Mouse (Mus musculus) CH12.LX (cell line): ENCODE measurements around the gene Phc2. TPM values are rescaled to one million over a fixed set of nuclear protein-coding genes. Genes with fewer than 3 reads are reported as not detected.

Source experiments
- DNase-seq: peaks from one replicate; pipeline ENCODE4 v3.0.0-alpha.2; 2013; ENCODE audit errors: extremely low read depth
- H3K27ac ChIP-seq: 2 replicates; pipeline ENCODE4 v1.5.1; 2012; ENCODE audit warnings: low read depth, mild to moderate bottlenecking, control low read depth, moderate library complexity; ENCODE audit not compliant: insufficient read depth
- H3K27me3 ChIP-seq: replicated peaks from 2 replicates; pipeline ENCODE3; 2012; ENCODE audit warnings: inconsistent platforms
- H3K36me3 ChIP-seq, 2 experiments: replicated peaks in 1 of 2; 2 replicates each; pipeline versions ENCODE3 to v1.6.1; 2012; ENCODE audit warnings: inconsistent platforms in 1 of 2, low read length in 1 of 2, mild to moderate bottlenecking in 1 of 2, mixed read lengths in 1 of 2, moderate library complexity in 1 of 2; ENCODE audit not compliant: control insufficient read depth in 1 of 2, insufficient read depth in 1 of 2
- H3K4me1 ChIP-seq, 2 experiments: 2 replicates each; pipeline ENCODE4 v1.6.1; 2012; ENCODE audit warnings: inconsistent platforms in 1 of 2, moderate library complexity in 1 of 2; ENCODE audit not compliant: insufficient read depth in 2 of 2, control insufficient read depth in 1 of 2
- H3K4me2 ChIP-seq: 2 replicates; pipeline ENCODE4 v1.6.1; 2012; ENCODE audit warnings: low read depth, mild to moderate bottlenecking, control low read depth; ENCODE audit not compliant: poor library complexity, insufficient read depth, severe bottlenecking
- H3K4me3 ChIP-seq, 3 experiments: fragments of 150-350 bp in 1 of 3; sonication (generic) in 1 of 3; replicated peaks in 1 of 3; 2 replicates each; pipeline versions ENCODE3 to v1.5.1; 2011 to 2012; ENCODE audit warnings: low read depth in 2 of 3, low read length in 2 of 3, mild to moderate bottlenecking in 2 of 3, moderate library complexity in 2 of 3, control low read depth in 1 of 3, improper control_type of control experiment in 1 of 3, inconsistent platforms in 1 of 3, mixed read lengths in 1 of 3; ENCODE audit not compliant: poor library complexity in 1 of 3
- H3K79me2 ChIP-seq: replicated peaks from 2 replicates; pipeline ENCODE4 v1.6.1; 2012; ENCODE audit warnings: mild to moderate bottlenecking, moderate library complexity; ENCODE audit not compliant: control insufficient read depth, poor library complexity, insufficient read depth, severe bottlenecking; ENCODE audit errors: extremely low read depth
- H3K9ac ChIP-seq: 2 replicates; pipeline ENCODE4 v1.6.1; 2012; ENCODE audit warnings: low read depth, mild to moderate bottlenecking, control low read depth, moderate library complexity; ENCODE audit not compliant: insufficient read depth
- H3K9me3 ChIP-seq: replicated peaks from 2 replicates; pipeline ENCODE3; 2012; ENCODE audit warnings: low read length, inconsistent platforms, mixed read lengths
- BHLHE40 ChIP-seq: IDR thresholded peaks from 2 replicates; pipeline ENCODE4 v1.6.1; 2011; ENCODE audit warnings: mild to moderate bottlenecking, low read depth, low read length, improper control_type of control experiment
- CHD2 ChIP-seq: IDR thresholded peaks from 2 replicates; pipeline ENCODE4 v1.6.1; 2011; ENCODE audit warnings: low read length, improper control_type of control experiment
- CTCF ChIP-seq, 2 experiments: IDR thresholded peaks in 1 of 2; conservative IDR thresholded peaks in 1 of 2; 2 replicates each; pipeline ENCODE4 v1.5.1; 2011 to 2012; ENCODE audit warnings: low read depth in 2 of 2, low read length in 2 of 2, improper control_type of control experiment in 1 of 2, inconsistent platforms in 1 of 2, mild to moderate bottlenecking in 1 of 2, moderate library complexity in 1 of 2
- EP300 ChIP-seq: IDR thresholded peaks from 2 replicates; pipeline ENCODE4 v1.6.1; 2011; ENCODE audit warnings: low read length, improper control_type of control experiment
- ETS1 ChIP-seq: conservative IDR thresholded peaks from 2 replicates; pipeline ENCODE4 v1.6.1; 2012; ENCODE audit warnings: low read depth, mild to moderate bottlenecking, inconsistent platforms, low read length, improper control_type of control experiment, moderate library complexity
- GABPA ChIP-seq: IDR thresholded peaks from 2 replicates; pipeline ENCODE4 v1.6.1; 2012; ENCODE audit warnings: low read depth, low read length, improper control_type of control experiment, inconsistent platforms; ENCODE audit not compliant: insufficient replicate concordance
- HCFC1 ChIP-seq: IDR thresholded peaks from 2 replicates; pipeline ENCODE4 v1.6.1; 2012; ENCODE audit warnings: low read depth, mild to moderate bottlenecking, inconsistent platforms, low read length, improper control_type of control experiment
- JUND ChIP-seq: conservative IDR thresholded peaks from 2 replicates; pipeline ENCODE4 v1.6.1; 2011; ENCODE audit warnings: low read depth, low read length, improper control_type of control experiment
- KAT2A ChIP-seq: IDR thresholded peaks from 2 replicates; pipeline ENCODE4 v1.6.1; 2012; ENCODE audit warnings: low read length, improper control_type of control experiment, inconsistent platforms; ENCODE audit not compliant: insufficient replicate concordance
- MAFK ChIP-seq: IDR thresholded peaks from 2 replicates; pipeline ENCODE4 v1.6.1; 2011; ENCODE audit warnings: low read length, improper control_type of control experiment; ENCODE audit not compliant: insufficient replicate concordance
- MAX ChIP-seq: IDR thresholded peaks from 2 replicates; pipeline ENCODE4 v1.6.1; 2011; ENCODE audit warnings: low read length, improper control_type of control experiment
- NELFE ChIP-seq: IDR thresholded peaks from 2 replicates; pipeline ENCODE4 v1.6.1; 2011; ENCODE audit warnings: low read depth, low read length, improper control_type of control experiment
- NRF1 ChIP-seq: IDR thresholded peaks from 2 replicates; pipeline ENCODE4 v1.6.1; 2014; ENCODE audit warnings: low read depth, mild to moderate bottlenecking, inconsistent platforms, low read length, improper control_type of control experiment, moderate library complexity
- PAX5 ChIP-seq: IDR thresholded peaks from 2 replicates; pipeline ENCODE4 v1.6.1; 2012; ENCODE audit warnings: low read length, inconsistent platforms, mixed read lengths
- POLR2AphosphoS2 ChIP-seq: IDR thresholded peaks from 2 replicates; pipeline ENCODE4 v1.6.1; 2011; ENCODE audit warnings: low read depth, low read length, improper control_type of control experiment
- RAD21 ChIP-seq: IDR thresholded peaks from 2 replicates; pipeline ENCODE4 v1.6.1; 2011; ENCODE audit warnings: low read depth, mild to moderate bottlenecking, low read length, improper control_type of control experiment, moderate library complexity
- SIN3A ChIP-seq: IDR thresholded peaks from 2 replicates; pipeline ENCODE4 v1.6.1; 2012; ENCODE audit warnings: low read length, improper control_type of control experiment, inconsistent platforms
- SMC3 ChIP-seq: IDR thresholded peaks from 2 replicates; pipeline ENCODE4 v1.6.1; 2011; ENCODE audit warnings: low read depth, low read length, improper control_type of control experiment
- TBP ChIP-seq: conservative IDR thresholded peaks from 2 replicates; pipeline ENCODE4 v1.6.1; 2011; ENCODE audit warnings: low read depth, low read length, improper control_type of control experiment
- TCF12 ChIP-seq: IDR thresholded peaks from 2 replicates; pipeline ENCODE4 v1.6.1; 2014; ENCODE audit warnings: low read depth, mild to moderate bottlenecking, inconsistent platforms, low read length, improper control_type of control experiment
- USF1 ChIP-seq: IDR thresholded peaks from 2 replicates; pipeline ENCODE4 v1.6.1; 2014; ENCODE audit warnings: low read depth, mild to moderate bottlenecking, inconsistent platforms, low read length, improper control_type of control experiment
- ZKSCAN1 ChIP-seq: IDR thresholded peaks from 2 replicates; pipeline ENCODE4 v1.6.1; 2012; ENCODE audit warnings: low read depth, inconsistent platforms, low read length, improper control_type of control experiment, borderline replicate concordance
- ZMIZ1 ChIP-seq: IDR thresholded peaks from 2 replicates; pipeline ENCODE4 v1.6.1; 2012; ENCODE audit warnings: low read depth, mild to moderate bottlenecking, inconsistent platforms, low read length, improper control_type of control experiment
- ZNF384 ChIP-seq: IDR thresholded peaks from 2 replicates; pipeline ENCODE4 v1.6.1; 2012; ENCODE audit warnings: low read depth, low read length, improper control_type of control experiment, inconsistent platforms
- dilution Hi-C: fragments of 300-500 bp; cut with MboI; formaldehyde crosslinking; loops from 2 replicates; pipeline ENCODE4 v1.14.3; 2020; ENCODE audit warnings: low sequenced_read_pairs; ENCODE audit not compliant: extremely low pct_unique_long_range_greater_than_20kb, extremely low pct_ligation_motif_present
- in situ Hi-C: fragments of 300-500 bp; cut with MboI; formaldehyde crosslinking; loops from 3 replicates; pipeline ENCODE4 v1.14.3; 2019; ENCODE audit warnings: low sequenced_read_pairs, low pct_ligation_motif_present, low pct_unique_long_range_greater_than_20kb, mixed read lengths
- polyA plus RNA-seq: library from polyadenylated mRNA; unstranded; fragments of >175 nt; gene quantifications from 2 replicates; pipeline ENCODE4 v1.2.1, GENCODE M21; 2012; ENCODE audit warnings: low read depth; ENCODE audit not compliant: insufficient read length
- total RNA-seq, 2 experiments: library from RNA; depleted of rRNA; stranded (reverse); fragments of 300-350 nt in 1 of 2; fragments of >200 nt in 1 of 2; gene quantifications; 2 replicates each; pipeline ENCODE4 v1.2.3; 2012 to 2014

Phc2 gene
- total and polyA plus RNA-seq, 3 experiments = 24.1 to 53.2 (median 29.6) TPM

- Histone ChIP-seq H3K4me3 (no peak overlapping the region), H3K9ac (no peak overlapping the region), H3K9me3 (peaks cover 25% of the 10 kb centered on the region), H3K4me1 (peaks cover 3 to 17% of the 10 kb centered on the region in 2 experiments; a peak in 3 of 4 replicates), H3K27ac (no peak overlapping the region), H3K36me3 (peaks cover 51 to 81% of the 10 kb centered on the region in 2 experiments), H3K27me3 (no peaks in the 10 kb centered on the region), H3K79me2 (0 out of 2 replicates have a peak, but pooled peaks cover 8% of the 10 kb centered on the region), H3K4me2 (no peak overlapping the region)
- TF ChIP-seq MAFK = no peak
- TF ChIP-seq CTCF (conservative IDR thresholded peaks at IDR 0.05 in 1 of 2, IDR thresholded peaks at IDR 0.05 in 1 of 2; ENCODE audit: low read depth in 2 of 2, low read length in 2 of 2) = peak; percentile 77 to 99
- TF ChIP-seq ZMIZ1 = no peak
- TF ChIP-seq ETS1 = no peak
- peak; percentile 83 for TF ChIP-seq SMC3
- no peak for TF ChIP-seq ZNF384
- peak; percentile 58 for TF ChIP-seq RAD21
- no peak for TF ChIP-seq BHLHE40
- 0 out of 2 replicates have a peak, but pooled peaks have one; percentile 33 for TF ChIP-seq TCF12
- TF ChIP-seq JUND = no peak
- no peak for TF ChIP-seq CHD2
- no peak for TF ChIP-seq KAT2A
- no peak for TF ChIP-seq ZKSCAN1
- no peak for TF ChIP-seq NELFE
- no peak for TF ChIP-seq PAX5
- TF ChIP-seq POLR2AphosphoS2 = no peak
- dilution Hi-C loops = no loop called here
- DNase-seq = peak; percentile 64
- in situ Hi-C loops = no loop called here
Measured at GRCm38 (mm10) chr4:128774467-128774866, 120.0 kb downstream of the Phc2 start.

GRCm38 (mm10) chr4:128776568-128777289 lies 122.2 kb downstream of the Phc2 start:
- peaks cover 64 to 96% of the 10 kb centered on the region in 2 experiments for H3K36me3 ChIP-seq

More at GRCm38 (mm10) chr4:128776568-128777289, 122.2 kb downstream of the Phc2 start:
- Histone ChIP-seq H3K9ac (no peak overlapping the region), H3K4me3 (no peak overlapping the region), H3K4me2 (no peak overlapping the region), H3K27me3 (no peaks in the 10 kb centered on the region), H3K9me3 (peaks cover 25% of the 10 kb centered on the region), H3K27ac (no peak overlapping the region), H3K4me1 (peaks cover 3 to 16% of the 10 kb centered on the region in 2 experiments; a peak in 1 of 4 replicates), H3K79me2 (peaks cover 23% of the 10 kb centered on the region)
- TF ChIP-seq ZMIZ1 (no peak), PAX5 (no peak), EP300 (no peak), SMC3 (peak; percentile 51), CTCF (conservative IDR thresholded peaks at IDR 0.05 in 1 of 2, IDR thresholded peaks at IDR 0.05 in 1 of 2; ENCODE audit: low read depth in 2 of 2, low read length in 2 of 2) (peak; percentile 49 to 66; a peak in 3 of 4 replicates), ZNF384 (no peak), USF1 (no peak), RAD21 (peak; percentile 35), HCFC1 (no peak), NELFE (no peak), MAX (no peak), GABPA (no peak), ZKSCAN1 (no peak), JUND (no peak), ETS1 (no peak), NRF1 (no peak), TBP (no peak), SIN3A (no peak)
- dilution Hi-C loops = no loop called here
- DNase-seq = no peak
- in situ Hi-C loops = no loop called here
